Mouse (Mus musculus) lung, embryonic 14.5 days (tissue): Measurements from ENCODE around the gene Dnah9. TPM values are rescaled to one million over a fixed set of nuclear protein-coding genes. Genes with fewer than 3 reads are reported as not detected.

Source experiments
- ATAC-seq: fragments of 200-750 bp; cut with Nextera tagmentation; 2 replicates; pipeline ENCODE4 v1.8.0; 2017; ENCODE audit warnings: mild to moderate bottlenecking, moderate TSS enrichment, moderate library complexity; ENCODE audit not compliant: insufficient read depth
- DNase-seq: peaks from one replicate; pipeline ENCODE4 v3.0.0-alpha.2; 2015
- H3K27ac ChIP-seq: fragments of 300-500 bp; sonication (generic); 2 replicates; pipeline ENCODE4 v1.5.1; 2014; ENCODE audit warnings: low read depth, mild to moderate bottlenecking, moderate library complexity
- H3K27me3 ChIP-seq: fragments of 300-500 bp; sonication (generic); 2 replicates; pipeline ENCODE4 v1.6.1; 2014; ENCODE audit warnings: low read length, control low read depth; ENCODE audit not compliant: insufficient read depth
- H3K36me3 ChIP-seq: fragments of 300-500 bp; sonication (generic); 2 replicates; pipeline ENCODE4 v1.6.1; 2014; ENCODE audit warnings: control low read depth; ENCODE audit not compliant: insufficient read depth
- H3K4me1 ChIP-seq: fragments of 300-500 bp; sonication (generic); 2 replicates; pipeline ENCODE4 v1.6.1; 2014; ENCODE audit warnings: antibody characterized with exemption, control low read depth; ENCODE audit not compliant: insufficient read depth
- H3K4me2 ChIP-seq: fragments of 300-500 bp; sonication (generic); 2 replicates; pipeline ENCODE4 v1.6.1; 2014; ENCODE audit warnings: mild to moderate bottlenecking
- H3K4me3 ChIP-seq: fragments of 300-500 bp; sonication (generic); 2 replicates; pipeline ENCODE4 v1.5.1; 2014; ENCODE audit warnings: low read depth, low read length
- H3K9ac ChIP-seq: fragments of 300-500 bp; sonication (generic); 2 replicates; pipeline ENCODE4 v1.6.1; 2014
- H3K9me3 ChIP-seq: fragments of 300-500 bp; sonication (generic); 2 replicates; pipeline ENCODE4 v1.6.1; 2016; ENCODE audit warnings: low read depth, low read length, control low read depth
- CTCF ChIP-seq: IDR thresholded peaks from 2 replicates; pipeline ENCODE4 v1.5.1; 2016; ENCODE audit warnings: antibody characterized with exemption, low read depth
- WGBS: fragments of 180-500 bp; shearing (Covaris S2); extraction: QIAGEN DNeasy Blood & Tissue Kit; methylation state at CpG from one replicate; pipeline ENCODE4 v1.1.7; 2014; 5-methylcytosine and 5-hydroxymethylcytosine counted together
- polyA plus RNA-seq: library from polyadenylated mRNA; unstranded; fragments of >200 nt; fragmentation: Nextera tagmentation; extraction: Ambion mirVana; gene quantifications from 2 replicates; pipeline ENCODE4 v1.2.1, GENCODE M21; 2014

Gene Dnah9
- polyA plus RNA-seq, 1 experiment from 2014 or later, result 0.16 TPM

DNA sequence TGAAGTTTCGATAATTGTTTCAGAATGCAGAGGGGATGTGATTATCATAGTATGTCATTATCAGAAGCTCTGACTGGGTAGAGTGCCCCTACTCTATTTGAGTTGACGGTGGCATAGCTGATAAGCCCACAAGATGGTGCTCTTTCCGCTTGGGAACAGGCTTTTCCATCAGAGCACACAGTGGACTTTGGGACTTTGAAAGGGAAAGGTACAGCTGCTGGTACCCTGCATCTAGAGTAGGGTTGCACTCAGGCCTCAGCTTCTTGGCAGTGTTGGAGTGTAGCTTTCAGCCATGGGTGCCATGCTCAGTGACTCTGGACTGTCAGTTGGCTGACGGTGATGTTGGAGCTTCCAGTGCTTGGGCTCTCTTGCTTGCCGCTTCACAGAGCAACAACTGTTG, 348.1 kb downstream of the Dnah9 start:
- Histone ChIP-seq H3K4me3 (no peak overlapping the region), H3K9me3 (no peaks in the 10 kb centered on the region), H3K4me1 (no peaks in the 10 kb centered on the region), H3K27me3 (no peaks in the 10 kb centered on the region), H3K4me2 (no peak overlapping the region), H3K27ac (no peak overlapping the region), H3K9ac (no peak overlapping the region), H3K36me3 (peaks cover 42% of the 10 kb centered on the region)
- peak; percentile 47; the same call in 1 of the 2 replicates for ATAC-seq
- peak; percentile 56 for TF ChIP-seq CTCF
- WGBS, result 69% methylated on average over 5 of the region's 5 CpGs
- DNase-seq, result peak; percentile 53

DNA sequence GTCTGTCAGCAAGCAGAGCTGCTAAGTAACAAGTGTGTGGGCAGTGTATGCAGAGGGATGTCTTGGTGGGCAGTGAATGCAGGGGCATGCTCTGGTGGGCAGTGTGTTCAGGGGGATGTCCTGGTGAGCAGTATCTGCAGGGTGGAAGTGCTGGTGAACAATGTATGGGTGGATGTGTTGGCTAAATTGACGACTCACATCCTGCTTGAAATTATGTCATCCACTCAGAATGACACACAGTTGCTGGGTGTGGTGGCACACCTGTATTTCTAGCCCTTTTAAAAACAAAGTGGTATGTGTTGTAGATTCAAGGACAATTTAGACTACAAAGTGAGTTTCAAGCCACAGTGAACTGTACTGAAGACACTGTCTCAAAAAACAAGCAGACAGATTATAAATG, 350.2 kb downstream of the Dnah9 start:
- Histone ChIP-seq H3K27me3 (no peaks in the 10 kb centered on the region), H3K4me1 (no peaks in the 10 kb centered on the region), H3K4me3 (no peak overlapping the region), H3K36me3 (peaks cover 47% of the 10 kb centered on the region), H3K9ac (no peak overlapping the region), H3K27ac (no peak overlapping the region), H3K4me2 (no peak overlapping the region), H3K9me3 (no peaks in the 10 kb centered on the region)
- DNase-seq (no peak), ATAC-seq (no peak)
- TF ChIP-seq CTCF, result no peak
- 53% methylated on average over 1 of the region's 1 CpGs for WGBS

DNA sequence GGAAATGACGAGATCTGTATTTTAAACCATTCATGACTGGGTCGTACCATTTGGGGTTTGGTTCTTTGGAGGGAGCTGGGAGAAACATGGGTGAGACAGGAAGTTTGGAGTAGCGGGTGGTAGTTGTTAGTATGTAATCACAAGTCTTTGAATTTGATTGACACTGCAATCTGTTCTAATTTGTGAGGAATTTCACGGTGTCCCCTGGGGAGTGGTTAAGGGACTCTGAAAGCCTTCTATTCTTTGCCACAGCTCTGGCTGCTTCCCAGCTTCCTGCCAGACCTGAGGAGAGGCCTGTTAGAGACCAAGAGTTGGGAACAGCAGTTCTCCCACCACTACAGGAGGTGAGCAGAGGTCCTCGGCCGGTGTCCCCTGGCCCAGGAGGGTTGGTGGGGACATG, 352.1 kb downstream of the Dnah9 start:
- ATAC-seq (no peak), DNase-seq (no peak)
- H3K9ac ChIP-seq, result no peak overlapping the region
- H3K4me3 ChIP-seq, result no peak overlapping the region
- H3K36me3 ChIP-seq, result peaks cover 29% of the 10 kb centered on the region; the same call in 1 of the 2 replicates
- H3K4me2 ChIP-seq, result no peak overlapping the region
- TF ChIP-seq CTCF, result no peak
- 81% methylated on average over 6 of the region's 6 CpGs for WGBS
- H3K4me1 ChIP-seq, result no peaks in the 10 kb centered on the region
- H3K9me3 ChIP-seq, result no peaks in the 10 kb centered on the region
- no peaks in the 10 kb centered on the region for H3K27me3 ChIP-seq
- no peak overlapping the region for H3K27ac ChIP-seq

DNA sequence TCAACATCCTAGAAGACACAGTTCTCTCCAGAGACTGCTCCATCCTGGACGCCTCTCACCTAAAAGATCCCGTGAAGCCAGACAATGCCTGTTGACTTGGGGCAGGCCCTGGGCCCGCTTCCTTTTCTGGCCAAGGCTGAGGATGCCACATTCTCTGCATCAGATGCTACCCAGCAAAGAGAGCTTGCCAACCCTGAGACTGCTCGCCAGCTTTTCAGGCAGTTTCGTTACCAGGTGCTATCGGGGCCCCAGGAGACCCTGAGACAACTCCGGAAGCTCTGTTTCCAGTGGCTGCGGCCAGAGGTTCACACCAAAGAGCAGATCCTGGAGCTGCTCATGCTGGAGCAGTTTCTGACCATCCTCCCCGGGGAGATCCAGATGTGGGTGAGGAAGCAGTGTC, 354.0 kb downstream of the Dnah9 start:
- Histone ChIP-seq H3K27ac (no peak overlapping the region), H3K9ac (no peak overlapping the region), H3K4me1 (no peaks in the 10 kb centered on the region), H3K27me3 (no peaks in the 10 kb centered on the region), H3K4me3 (no peak overlapping the region), H3K9me3 (no peaks in the 10 kb centered on the region), H3K4me2 (no peak overlapping the region), H3K36me3 (peaks cover 29% of the 10 kb centered on the region; the same call in 1 of the 2 replicates)
- 93% methylated on average over 9 of the region's 9 CpGs for WGBS
- ATAC-seq (no peak), DNase-seq (no peak)
- no peak for TF ChIP-seq CTCF

DNA sequence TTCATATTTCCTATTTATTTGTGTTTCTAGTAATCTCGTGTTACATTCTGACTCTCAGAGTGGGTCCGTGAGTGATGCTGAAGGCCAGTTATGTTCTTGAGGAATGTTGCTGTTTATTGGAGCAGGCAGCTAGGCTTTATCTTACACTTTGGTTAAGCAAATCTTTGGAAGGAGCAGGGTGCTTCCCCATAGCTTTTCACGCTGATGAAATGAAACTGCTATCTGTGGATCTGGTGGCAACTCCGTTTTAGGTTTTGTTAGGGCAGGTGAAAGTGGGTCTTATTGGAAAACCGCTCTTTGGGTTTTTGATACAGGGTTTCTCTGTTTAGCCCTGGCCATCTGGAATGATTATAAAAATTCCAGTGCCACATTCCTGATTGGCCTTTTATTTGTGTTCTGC, 356.3 kb downstream of the Dnah9 start:
- DNase-seq (no peak), ATAC-seq (no peak)
- Histone ChIP-seq H3K9me3 (no peaks in the 10 kb centered on the region), H3K4me2 (no peak overlapping the region), H3K27ac (no peak overlapping the region), H3K36me3 (peaks cover 25% of the 10 kb centered on the region; the same call in 1 of the 2 replicates), H3K4me1 (0 out of 2 replicates have a peak, but pooled peaks cover 3% of the 10 kb centered on the region), H3K27me3 (no peaks in the 10 kb centered on the region), H3K9ac (no peak overlapping the region), H3K4me3 (no peak overlapping the region)
- no peak for TF ChIP-seq CTCF
- 27% methylated on average over 5 of the region's 5 CpGs for WGBS

DNA sequence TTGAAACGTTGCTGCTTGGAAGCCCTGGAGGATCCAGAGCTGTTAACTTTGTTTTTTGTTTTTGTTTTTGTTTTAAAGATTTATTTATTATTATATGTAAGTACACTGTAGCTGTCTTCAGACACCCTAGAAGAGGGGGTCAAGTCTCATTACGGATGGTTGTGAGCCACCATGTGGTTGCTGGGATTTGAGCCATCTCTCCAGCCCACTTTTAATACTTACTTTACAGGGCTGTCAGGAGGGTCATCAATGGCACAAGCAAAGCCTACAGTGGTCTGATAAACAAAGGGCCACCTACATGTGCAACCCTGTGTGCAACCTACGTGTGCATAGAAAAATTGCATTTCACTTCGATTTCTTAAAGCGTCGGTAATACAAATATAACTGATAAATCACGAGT, 360.8 kb downstream of the Dnah9 start:
- Histone ChIP-seq H3K27me3 (no peaks in the 10 kb centered on the region), H3K4me1 (peaks cover 5% of the 10 kb centered on the region; the same call in 1 of the 2 replicates), H3K27ac (peak overlapping the region; percentile 83), H3K9ac (peak overlapping the region; percentile 81), H3K4me2 (peak overlapping the region; percentile 84), H3K9me3 (no peaks in the 10 kb centered on the region), H3K4me3 (peak overlapping the region; percentile 81), H3K36me3 (no peaks in the 10 kb centered on the region)
- WGBS, result 38% methylated on average over 7 of the region's 7 CpGs
- ATAC-seq, result peak; percentile 1; the same call in 1 of the 2 replicates
- no peak for TF ChIP-seq CTCF
- DNase-seq, result peak; percentile 13

DNA sequence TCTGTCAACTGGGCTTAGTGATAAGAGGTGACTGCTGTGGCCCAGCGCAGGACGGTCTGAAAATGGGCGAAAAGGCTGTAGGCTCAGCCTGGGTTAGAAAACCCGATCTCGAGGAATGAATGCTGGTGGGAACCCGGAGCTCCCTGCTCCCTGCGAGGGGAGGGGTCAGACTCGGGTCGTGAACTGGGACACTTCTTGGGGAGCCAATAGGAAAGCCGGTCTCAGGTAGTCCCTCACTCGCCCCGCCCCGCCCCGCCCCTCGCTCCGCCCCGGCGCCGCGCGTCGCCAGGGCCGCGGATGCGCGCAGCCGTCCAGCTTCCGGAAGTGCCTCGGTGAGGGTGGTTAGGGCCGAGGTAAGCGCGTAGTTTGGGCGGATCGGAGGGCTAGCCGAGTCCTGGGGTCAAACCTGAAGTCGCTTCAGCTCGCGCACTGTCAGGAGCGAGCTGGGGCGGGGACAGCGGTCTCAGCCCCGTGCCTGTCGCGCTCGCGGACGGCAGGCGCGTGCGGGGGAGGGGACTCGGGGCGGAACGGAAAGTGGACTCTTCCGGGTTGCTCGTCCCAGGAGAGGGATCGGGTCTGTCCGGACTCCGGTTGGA, 361.3 kb downstream of the Dnah9 start, which contains the start of gene Zkscan6:
TSS of gene Zkscan6 (plus strand) at position 267 of the 596 bp plus-strand sequence.
- Histone ChIP-seq H3K36me3 (no peaks in the 10 kb centered on the region), H3K27ac (peak within 1 kb of the TSS; percentile 83), H3K27me3 (no peaks in the 10 kb centered on the region), H3K9me3 (no peaks in the 10 kb centered on the region), H3K4me3 (peak within 1 kb of the TSS; percentile 81), H3K4me1 (peaks cover 5% of the 10 kb centered on the region; the same call in 1 of the 2 replicates), H3K4me2 (peak within 1 kb of the TSS; percentile 84), H3K9ac (peak within 1 kb of the TSS; percentile 81)
- under 1% methylated on average over 58 of the region's 58 CpGs for WGBS
- TF ChIP-seq CTCF, result no peak
- ATAC-seq, result peak; percentile 97
- peak; percentile 91 for DNase-seq
